Mouse (Mus musculus) midbrain, embryonic 10.5 days (tissue): ENCODE data around the gene Ppp1r15b. TPM values are rescaled to one million over a fixed set of nuclear protein-coding genes. Genes with fewer than 3 reads are reported as not detected.

Source experiments
- DNase-seq: peaks from one replicate; pipeline ENCODE4 v3.0.0-alpha.2; 2017; ENCODE audit warnings: low spot score
- H3K27ac ChIP-seq: fragments of 300-500 bp; sonication (generic); replicated peaks from 2 replicates; pipeline ENCODE4 v1.5.1; 2016; ENCODE audit warnings: mild to moderate bottlenecking
- H3K27me3 ChIP-seq: fragments of 300-500 bp; sonication (generic); 2 replicates; pipeline ENCODE4 v1.6.1; 2016; ENCODE audit warnings: low read depth, mild to moderate bottlenecking; ENCODE audit not compliant: poor library complexity, severe bottlenecking
- H3K36me3 ChIP-seq: fragments of 300-500 bp; sonication (generic); 2 replicates; pipeline ENCODE4 v1.6.1; 2016; ENCODE audit warnings: mild to moderate bottlenecking, moderate library complexity
- H3K4me1 ChIP-seq: fragments of 300-500 bp; sonication (generic); 2 replicates; pipeline ENCODE4 v1.6.1; 2016
- H3K4me3 ChIP-seq: fragments of 300-500 bp; sonication (generic); 2 replicates; pipeline ENCODE4 v1.5.1; 2016; ENCODE audit warnings: mild to moderate bottlenecking, moderate library complexity
- H3K9me3 ChIP-seq: fragments of 300-500 bp; sonication (generic); replicated peaks from 2 replicates; pipeline ENCODE4 v1.6.1; 2016; ENCODE audit warnings: mild to moderate bottlenecking
- WGBS: fragments of 180-500 bp; shearing (Covaris S2); methylation state at CpG from one replicate; pipeline ENCODE4 v1.1.7; 2016; 5-methylcytosine and 5-hydroxymethylcytosine counted together
- polyA plus RNA-seq: library from polyadenylated mRNA; unstranded; fragments of >200 nt; fragmentation: Nextera tagmentation; extraction: Ambion mirVana; gene quantifications from 2 replicates; pipeline ENCODE4 v1.2.1, GENCODE M21; 2016

The Ppp1r15b gene
- polyA plus RNA-seq, 1 experiment from 2014 or later, result 48.9 TPM

GRCm38 (mm10) chr1:133171357-133171756 lies 40.4 kb downstream of the Ppp1r15b start:
- no peak overlapping the region for H3K4me3 ChIP-seq
- no peaks in the 10 kb centered on the region for H3K36me3 ChIP-seq
- no peak overlapping the region for H3K27ac ChIP-seq
- H3K4me1 ChIP-seq, result peaks cover 14% of the 10 kb centered on the region
- no peak for DNase-seq
- WGBS, result 91% methylated on average over 9 of the region's 9 CpGs
- no peaks in the 10 kb centered on the region for H3K9me3 ChIP-seq
- H3K27me3 ChIP-seq, result peaks cover 50% of the 10 kb centered on the region

DNA sequence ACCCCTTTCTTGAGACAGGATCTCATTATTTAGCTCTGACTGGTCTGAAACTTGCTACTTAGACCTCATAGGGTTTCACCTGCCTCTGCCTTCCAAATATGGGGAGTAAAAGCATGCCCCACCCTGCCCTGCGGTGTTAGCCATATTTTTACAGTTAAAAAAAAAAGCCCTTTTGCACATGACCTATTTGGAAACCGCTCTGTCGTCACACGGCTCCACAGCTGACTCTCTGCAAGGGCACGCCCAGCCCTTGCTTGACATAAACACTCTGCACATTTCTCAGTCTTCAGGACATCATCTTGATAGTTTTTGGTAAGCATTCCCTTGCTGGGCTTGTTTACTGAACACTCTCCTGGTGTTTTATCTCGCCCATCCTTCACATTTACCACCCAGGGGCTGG lies 44.2 kb downstream of the Ppp1r15b start:
- H3K27me3 ChIP-seq, result peaks cover 39% of the 10 kb centered on the region
- no peaks in the 10 kb centered on the region for H3K36me3 ChIP-seq
- no peak overlapping the region for H3K27ac ChIP-seq
- H3K4me3 ChIP-seq, result no peak overlapping the region
- DNase-seq, result no peak
- WGBS, result 82% methylated on average over 6 of the region's 6 CpGs
- peaks cover 7% of the 10 kb centered on the region; the same call in 1 of the 2 replicates for H3K4me1 ChIP-seq
- H3K9me3 ChIP-seq, result no peaks in the 10 kb centered on the region

GRCm38 (mm10) chr1:133177480-133178172 lies 46.7 kb downstream of the Ppp1r15b start:
- Histone ChIP-seq H3K9me3 (no peaks in the 10 kb centered on the region), H3K36me3 (no peaks in the 10 kb centered on the region), H3K4me3 (no peak overlapping the region), H3K4me1 (peaks cover 29% of the 10 kb centered on the region), H3K27me3 (peaks cover 41% of the 10 kb centered on the region), H3K27ac (peak overlapping the region; percentile 75)
- DNase-seq, result peak; percentile 73
- WGBS, result 56% methylated on average over 8 of the region's 8 CpGs

DNA sequence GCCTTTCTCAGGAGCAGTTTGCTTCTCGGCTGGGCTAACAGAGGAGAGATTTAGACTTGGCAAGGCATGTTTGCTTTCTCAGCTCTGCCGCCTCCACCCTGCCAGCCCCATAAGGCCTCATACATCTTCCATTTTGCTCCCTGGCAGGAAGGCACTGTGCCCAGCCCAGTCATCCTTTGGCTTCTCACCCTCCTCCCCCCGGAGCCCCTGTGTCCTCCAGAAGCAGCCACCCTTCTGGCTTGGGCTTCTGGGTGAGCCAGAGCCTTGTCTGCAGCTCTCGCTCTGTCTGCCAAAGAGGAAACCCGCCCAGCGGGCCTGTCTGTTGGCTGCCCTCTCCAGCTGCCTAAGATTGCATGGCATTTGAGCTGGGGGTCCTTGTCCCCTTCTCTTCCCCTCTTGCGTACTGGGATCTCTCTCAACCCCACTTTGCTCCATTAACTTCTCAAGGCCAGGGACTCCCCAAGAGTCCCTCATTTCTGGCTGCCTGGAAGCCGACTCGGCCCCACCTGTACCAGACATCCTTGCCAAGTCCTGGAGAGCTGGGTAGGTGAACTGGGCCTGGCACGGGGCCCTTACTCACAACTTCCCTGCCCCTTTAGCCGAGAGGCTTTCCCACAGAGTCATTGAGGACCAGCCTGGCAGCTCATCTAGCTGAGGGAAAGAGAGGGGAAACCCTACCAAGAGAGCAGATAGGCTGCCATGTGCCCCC lies 47.9 kb downstream of the Ppp1r15b start:
- DNase-seq, result no peak
- peak overlapping the region; percentile 75 for H3K27ac ChIP-seq
- H3K27me3 ChIP-seq, result peaks cover 47% of the 10 kb centered on the region

GRCm38 (mm10) chr1:133181072-133182015 lies 50.4 kb downstream of the Ppp1r15b start:
- H3K27me3 ChIP-seq, result peaks cover 44% of the 10 kb centered on the region
- peak; percentile 91 for DNase-seq
- peaks cover 63% of the 10 kb centered on the region for H3K4me1 ChIP-seq

More for the DNA sequence above, 47.9 kb downstream of the Ppp1r15b start:
- no peaks in the 10 kb centered on the region for H3K9me3 ChIP-seq
- H3K36me3 ChIP-seq, result no peaks in the 10 kb centered on the region
- H3K4me3 ChIP-seq, result no peak overlapping the region
- peaks cover 42% of the 10 kb centered on the region for H3K4me1 ChIP-seq
- 81% methylated on average over 11 of the region's 11 CpGs for WGBS

DNA sequence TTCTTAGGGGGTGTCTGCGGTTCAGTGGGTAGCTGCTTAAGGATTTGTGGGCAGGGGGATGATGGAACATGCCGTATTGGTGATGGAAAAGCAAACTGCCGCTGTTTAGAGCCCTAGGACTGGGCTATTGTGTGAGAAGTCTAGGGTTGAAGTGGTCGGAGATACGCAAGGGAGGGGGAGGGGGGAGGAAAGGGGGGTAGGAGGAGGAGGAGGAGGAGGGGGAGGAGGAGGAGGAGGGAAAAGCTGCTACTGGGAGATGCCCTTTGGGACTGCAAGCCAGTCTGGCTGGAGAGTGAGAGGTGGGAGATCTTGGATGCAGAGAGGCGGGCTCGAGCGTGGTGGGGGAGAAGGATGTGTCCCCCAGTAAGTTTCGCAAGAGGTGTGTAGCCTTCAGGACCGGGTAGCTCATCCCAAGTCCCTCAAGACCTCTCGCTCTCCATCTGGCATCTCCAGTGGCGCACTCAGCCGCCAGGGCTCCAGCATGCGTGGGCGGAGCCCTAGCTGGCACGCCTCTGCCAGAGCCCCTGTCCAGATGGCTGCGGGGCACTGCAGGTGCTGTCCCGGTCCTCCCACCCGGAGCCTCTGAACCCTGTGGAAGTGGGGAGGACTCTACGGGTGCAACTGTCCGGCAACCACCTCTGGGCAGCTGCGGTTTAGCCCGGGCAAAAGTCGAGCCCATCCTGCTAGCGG lies 51.2 kb downstream of the Ppp1r15b start:
- Histone ChIP-seq H3K27me3 (peaks cover 44% of the 10 kb centered on the region), H3K36me3 (no peaks in the 10 kb centered on the region), H3K4me3 (peak overlapping the region; percentile 82), H3K9me3 (no peaks in the 10 kb centered on the region), H3K4me1 (peaks cover 71% of the 10 kb centered on the region), H3K27ac (peak overlapping the region; percentile 98)
- under 1% methylated on average over 23 of the region's 25 CpGs for WGBS
- DNase-seq, result peak; percentile 78

More at GRCm38 (mm10) chr1:133181072-133182015, 50.4 kb downstream of the Ppp1r15b start:
- WGBS, result under 1% methylated on average over 31 of the region's 31 CpGs
- no peaks in the 10 kb centered on the region for H3K9me3 ChIP-seq
- H3K4me3 ChIP-seq, result peak overlapping the region; percentile 82
- H3K27ac ChIP-seq, result peak overlapping the region; percentile 98
- H3K36me3 ChIP-seq, result no peaks in the 10 kb centered on the region

DNA sequence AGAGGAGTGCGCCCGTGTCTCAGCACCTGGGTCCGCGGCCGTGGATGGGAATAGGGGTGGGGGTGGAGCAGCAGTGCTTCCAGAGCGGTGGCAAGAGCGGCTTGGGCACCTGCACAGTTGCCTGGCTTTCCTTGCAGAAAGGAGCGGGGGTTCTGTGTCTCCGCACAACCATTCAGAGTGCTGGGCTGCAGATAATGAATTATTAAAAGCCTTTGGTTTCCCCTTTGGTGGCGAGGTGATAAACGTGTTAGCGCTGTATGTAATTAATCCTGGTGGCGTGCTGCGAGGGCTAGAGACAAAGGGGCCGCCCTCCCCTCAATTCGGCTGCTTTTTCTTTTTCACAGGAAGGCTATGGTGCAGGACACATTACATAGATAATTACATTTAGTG lies 51.8 kb downstream of the Ppp1r15b start:
- WGBS, result 0% methylated on average over 16 of the region's 16 CpGs

GRCm38 (mm10) chr1:133183141-133183925 lies 52.4 kb downstream of the Ppp1r15b start:
- Histone ChIP-seq H3K4me1 (peaks cover 76% of the 10 kb centered on the region), H3K9me3 (no peaks in the 10 kb centered on the region), H3K36me3 (no peaks in the 10 kb centered on the region), H3K27ac (peak overlapping the region; percentile 98), H3K4me3 (peak overlapping the region; percentile 82), H3K27me3 (peaks cover 37% of the 10 kb centered on the region)
- peak; percentile 69 for DNase-seq
- 7% methylated on average over 16 of the region's 16 CpGs for WGBS

More for the DNA sequence above, 51.8 kb downstream of the Ppp1r15b start:
- Histone ChIP-seq H3K27ac (peak overlapping the region; percentile 98), H3K36me3 (no peaks in the 10 kb centered on the region), H3K27me3 (peaks cover 43% of the 10 kb centered on the region), H3K4me3 (peak overlapping the region; percentile 82), H3K4me1 (peaks cover 73% of the 10 kb centered on the region), H3K9me3 (no peaks in the 10 kb centered on the region)
- no peak for DNase-seq

DNA sequence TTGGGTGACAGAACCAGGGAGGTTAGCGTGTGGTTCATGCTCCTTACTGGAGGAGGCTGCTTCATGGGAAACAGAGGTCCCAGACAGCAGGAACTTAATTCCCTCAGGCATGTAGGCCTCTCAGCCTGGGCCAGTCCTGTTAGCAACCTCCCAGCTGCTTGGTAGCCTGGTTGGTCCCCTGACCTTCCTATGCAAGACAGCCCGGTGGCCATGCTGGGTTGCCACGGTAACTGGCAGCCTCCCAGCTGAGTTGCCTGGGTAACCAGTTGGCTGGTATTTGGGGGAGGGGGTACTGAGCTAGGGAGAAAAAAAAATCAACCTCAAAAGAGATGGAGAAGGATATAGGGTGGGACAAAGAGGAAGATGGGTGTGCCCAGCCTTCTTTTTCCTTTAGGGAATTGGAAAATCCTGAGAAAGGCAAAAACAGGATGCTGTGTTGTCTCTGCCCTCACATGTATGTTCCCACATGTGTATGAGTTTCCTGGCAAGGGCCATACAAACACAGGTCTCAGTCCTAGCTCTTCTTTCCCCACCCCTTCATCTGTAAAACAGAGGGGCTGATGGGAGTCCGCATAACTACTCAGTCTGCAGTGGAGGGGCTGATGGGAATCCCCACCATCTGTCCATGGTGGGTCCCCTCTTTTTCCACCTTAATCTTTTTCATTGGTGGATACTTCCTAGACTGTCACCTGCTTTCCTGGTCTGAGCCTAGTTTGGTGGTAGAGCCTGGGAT lies 57.2 kb downstream of the Ppp1r15b start:
- peaks cover 77% of the 10 kb centered on the region for H3K4me1 ChIP-seq
- 8% methylated on average over 4 of the region's 4 CpGs for WGBS
- H3K9me3 ChIP-seq, result peaks cover 8% of the 10 kb centered on the region; the same call in 1 of the 2 replicates
- H3K27me3 ChIP-seq, result peaks cover 1% of the 10 kb centered on the region; the same call in 1 of the 2 replicates
- peak; percentile 96 for DNase-seq
- H3K4me3 ChIP-seq, result peak overlapping the region; percentile 35
- H3K36me3 ChIP-seq, result peaks cover 33% of the 10 kb centered on the region
- H3K27ac ChIP-seq, result peak overlapping the region; percentile 94

DNA sequence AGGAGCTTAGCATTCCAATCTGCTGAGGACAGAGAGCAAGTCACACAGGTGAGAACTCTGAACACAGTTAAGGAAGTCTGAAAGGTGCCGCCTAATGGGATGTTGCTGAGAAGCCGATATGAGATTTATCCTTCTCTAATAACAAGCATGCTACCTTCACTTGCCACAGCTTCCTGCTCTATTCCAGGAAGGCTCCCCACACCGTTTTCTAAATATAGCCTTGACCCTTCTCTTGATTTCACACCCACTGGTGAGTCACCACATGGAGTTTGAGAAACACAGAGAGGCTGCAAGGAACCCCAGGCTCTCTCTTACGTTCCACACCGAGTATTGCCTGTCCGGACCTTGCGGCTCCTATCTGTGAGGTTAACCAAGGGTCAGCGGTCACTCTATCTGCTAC lies 57.8 kb downstream of the Ppp1r15b start:
- H3K4me1 ChIP-seq, result peaks cover 77% of the 10 kb centered on the region
- H3K27ac ChIP-seq, result peak overlapping the region; percentile 94
- WGBS, result 82% methylated on average over 8 of the region's 8 CpGs
- DNase-seq, result no peak
- H3K27me3 ChIP-seq, result no peaks in the 10 kb centered on the region
- peaks cover 33% of the 10 kb centered on the region for H3K36me3 ChIP-seq
- H3K4me3 ChIP-seq, result peak overlapping the region; percentile 35; the same call in 1 of the 2 replicates
- H3K9me3 ChIP-seq, result peaks cover 8% of the 10 kb centered on the region; the same call in 1 of the 2 replicates
